Mouse (Mus musculus) olfactory bulb, adult 2 months (tissue): ENCODE measurements around the gene Narfl.

ENCODE experiments used
- CTCF ChIP-seq: fragments of 200-500 bp; IDR thresholded peaks from 2 replicates; pipeline ENCODE4 v1.5.1; 2012; ENCODE audit warnings: low read depth, mild to moderate bottlenecking, low read length, moderate library complexity; ENCODE audit not compliant: insufficient read depth
- POLR2A ChIP-seq: fragments of 200-500 bp; IDR thresholded peaks from 2 replicates; pipeline ENCODE4 v1.6.1; 2012; ENCODE audit warnings: mild to moderate bottlenecking, low read depth, low read length, moderate library complexity; ENCODE audit not compliant: insufficient read depth

- no peak for TF ChIP-seq POLR2A
- no peak for TF ChIP-seq CTCF
These were observed 53.4 kb downstream of the Narfl start for GRCm38 (mm10) chr17:25827011-25827410.
